Mouse (Mus musculus) forebrain, embryonic 11.5 days (tissue): ENCODE results near the gene Rbm15. TPM values are rescaled to one million over a fixed set of nuclear protein-coding genes. Genes with fewer than 3 reads are reported as not detected.

Experiments
- ATAC-seq: fragments of 200-750 bp; cut with Nextera tagmentation; replicated peaks from 2 replicates; pipeline ENCODE4 v1.8.0; 2017; ENCODE audit warnings: moderate TSS enrichment; ENCODE audit not compliant: low FRiP score
- DNase-seq: peaks from one replicate; pipeline ENCODE4 v3.0.0-alpha.2; 2017; ENCODE audit warnings: low spot score
- H3K27ac ChIP-seq: fragments of 300-500 bp; sonication (generic); 2 replicates; pipeline ENCODE4 v1.5.1; 2014; ENCODE audit warnings: low read depth, low read length
- H3K27me3 ChIP-seq: fragments of 300-500 bp; sonication (generic); 2 replicates; pipeline ENCODE4 v1.6.1; 2014; ENCODE audit warnings: mild to moderate bottlenecking, low read length, mixed read lengths; ENCODE audit not compliant: control insufficient read depth, insufficient read depth
- H3K36me3 ChIP-seq: fragments of 300-500 bp; sonication (generic); 2 replicates; pipeline ENCODE4 v1.6.1; 2014; ENCODE audit warnings: mild to moderate bottlenecking, low read length, moderate library complexity, mixed read lengths; ENCODE audit not compliant: control insufficient read depth, insufficient read depth
- H3K4me1 ChIP-seq: fragments of 300-500 bp; sonication (generic); replicated peaks from 2 replicates; pipeline ENCODE4 v1.6.1; 2014; ENCODE audit warnings: low read length, mixed read lengths; ENCODE audit not compliant: control insufficient read depth, insufficient read depth
- H3K4me2 ChIP-seq: fragments of 300-500 bp; sonication (generic); 2 replicates; pipeline ENCODE4 v1.6.1; 2014; ENCODE audit warnings: low read depth, mild to moderate bottlenecking, low read length, moderate library complexity, mixed read lengths; ENCODE audit not compliant: severe bottlenecking
- H3K4me3 ChIP-seq: fragments of 300-500 bp; sonication (generic); 2 replicates; pipeline ENCODE4 v1.5.1; 2014; ENCODE audit warnings: low read depth, low read length
- H3K9ac ChIP-seq: fragments of 300-500 bp; sonication (generic); 2 replicates; pipeline ENCODE4 v1.6.1; 2014; ENCODE audit warnings: low read length
- H3K9me3 ChIP-seq: fragments of 300-500 bp; sonication (generic); 2 replicates; pipeline ENCODE4 v1.6.1; 2016; ENCODE audit warnings: low read length, mixed read lengths; ENCODE audit not compliant: control insufficient read depth
- WGBS: fragments of 180-500 bp; shearing (Covaris S2); extraction: QIAGEN DNeasy Blood & Tissue Kit; methylation state at CpG from one replicate; pipeline ENCODE4 v1.1.7; 2014; 5-methylcytosine and 5-hydroxymethylcytosine counted together
- polyA plus RNA-seq: library from polyadenylated mRNA; unstranded; fragments of >200 nt; fragmentation: Nextera tagmentation; extraction: Ambion mirVana; gene quantifications from 2 replicates; pipeline ENCODE4 v1.2.1, GENCODE M21; 2014

Rbm15 gene
- polyA plus RNA-seq, 1 experiment from 2014 or later = 22.6 TPM

DNA sequence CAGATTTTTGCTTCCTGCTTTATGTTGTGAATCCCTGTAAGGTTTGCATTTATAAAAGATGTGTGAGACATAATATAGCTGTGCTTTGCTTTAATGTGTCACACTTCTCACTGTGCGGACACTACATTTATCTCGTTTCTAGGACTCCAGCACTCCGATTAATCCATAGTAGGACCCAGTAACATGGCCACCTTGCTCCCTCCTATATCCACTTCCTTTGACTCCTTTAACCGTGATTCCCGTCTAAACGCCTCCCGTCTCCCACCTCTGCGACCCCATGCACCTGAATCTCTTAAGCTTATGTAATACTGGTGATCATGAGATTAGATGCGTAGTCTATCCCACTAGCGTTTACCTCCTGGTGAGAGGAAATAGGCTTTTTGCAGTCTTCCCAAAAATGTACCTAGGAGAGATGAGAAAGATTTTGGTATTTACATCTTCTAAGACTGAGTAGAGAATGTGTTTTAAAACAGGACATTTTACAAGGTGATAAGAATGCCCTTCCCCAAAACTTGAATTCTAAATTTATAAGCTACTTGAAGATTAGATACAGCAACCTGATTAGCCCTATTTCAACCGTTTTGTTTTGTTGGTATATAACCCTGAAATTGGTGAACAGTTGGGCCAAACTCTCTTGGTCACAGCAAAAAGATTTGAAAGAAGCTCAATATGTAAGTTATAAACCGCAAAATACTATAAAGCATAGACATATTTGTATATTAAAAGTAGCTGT is 895 bp upstream of the Rbm15 start:
- Histone ChIP-seq H3K4me1 (peaks cover 17% of the 10 kb centered on the region), H3K4me3 (peak overlapping the region; percentile 96), H3K27ac (peak overlapping the region; percentile 96), H3K27me3 (no peaks in the 10 kb centered on the region), H3K9ac (peak overlapping the region; percentile 94), H3K9me3 (no peaks in the 10 kb centered on the region), H3K36me3 (peaks cover 4% of the 10 kb centered on the region; the same call in 1 of the 2 replicates), H3K4me2 (peak overlapping the region; percentile 71)
- DNase-seq (no peak), ATAC-seq (no peak)
- 11% methylated on average over 12 of the region's 12 CpGs for WGBS

DNA sequence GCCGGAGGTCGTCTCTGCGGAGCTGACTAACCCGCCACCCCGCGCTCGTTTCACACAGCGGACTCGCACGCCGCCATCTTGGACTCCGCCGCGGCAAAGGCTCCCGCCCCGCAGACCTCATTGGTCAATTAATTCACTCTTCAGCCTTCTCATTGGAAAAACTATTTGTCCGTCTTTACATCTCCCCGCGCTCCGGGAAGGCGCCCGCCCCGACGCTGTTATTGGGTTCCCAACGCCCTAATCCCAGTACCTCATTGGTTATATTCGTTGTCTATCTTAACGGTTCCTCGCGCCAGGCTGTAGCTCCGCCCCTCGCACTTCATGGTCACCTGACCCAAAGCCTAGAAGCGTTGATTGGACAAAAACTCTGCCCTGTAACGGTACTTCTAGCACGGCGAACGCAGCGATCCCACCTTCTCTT is 503 bp downstream of the Rbm15 start:
- no peaks in the 10 kb centered on the region for H3K27me3 ChIP-seq
- no peaks in the 10 kb centered on the region for H3K9me3 ChIP-seq
- WGBS = under 1% methylated on average over 37 of the region's 37 CpGs
- peak overlapping the region; percentile 94 for H3K9ac ChIP-seq
- peaks cover 4% of the 10 kb centered on the region; the same call in 1 of the 2 replicates for H3K36me3 ChIP-seq
- peak overlapping the region; percentile 96 for H3K27ac ChIP-seq
- peak; percentile 96 for DNase-seq
- H3K4me2 ChIP-seq = peak overlapping the region; percentile 71; the same call in 1 of the 2 replicates
- peak; percentile 97 for ATAC-seq
- H3K4me3 ChIP-seq = peak overlapping the region; percentile 96
- H3K4me1 ChIP-seq = peaks cover 17% of the 10 kb centered on the region

DNA sequence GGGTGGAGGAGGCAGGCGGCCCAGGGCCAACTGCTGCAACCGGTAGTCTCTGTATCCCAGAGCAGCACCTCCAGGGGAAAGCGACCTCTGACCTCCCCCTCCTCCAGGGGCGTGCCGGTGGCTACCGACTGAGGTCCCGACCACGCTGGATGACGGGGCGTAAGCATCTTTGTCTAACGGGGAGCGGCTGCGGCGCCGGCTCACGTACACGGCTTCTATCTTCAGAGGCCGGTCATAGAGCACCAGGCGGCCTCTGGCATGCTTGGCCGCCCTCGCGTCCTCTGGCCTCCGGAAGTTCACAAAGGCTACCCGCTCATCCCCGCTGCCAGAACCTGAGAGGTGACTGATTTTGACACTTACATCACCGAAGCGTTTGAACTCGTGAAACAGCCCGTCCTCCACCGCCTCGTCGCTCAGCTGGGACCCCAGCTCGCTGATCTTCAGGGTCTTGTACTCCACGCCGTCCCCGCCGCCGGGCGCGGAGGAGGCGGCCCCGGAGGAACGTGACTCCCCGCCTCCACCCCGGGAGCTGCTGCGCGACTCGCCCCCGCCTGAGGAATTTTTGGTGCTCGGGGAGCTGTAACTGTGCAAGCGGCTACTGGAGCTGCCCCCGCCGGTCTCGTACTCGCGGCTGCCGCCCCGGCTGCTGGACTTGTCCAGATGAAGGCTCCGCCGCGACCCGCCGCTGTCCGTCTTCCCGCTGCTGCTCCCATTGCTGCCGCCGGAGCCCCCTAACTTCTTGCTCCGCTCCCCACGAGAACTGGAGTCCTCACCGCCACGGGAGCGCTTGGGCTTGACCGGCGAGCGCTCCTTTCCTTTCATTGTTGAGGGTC is 1.1 kb downstream of the Rbm15 start:
- peak; percentile 76 for DNase-seq
- peak; percentile 6 for ATAC-seq
- H3K4me1 ChIP-seq = peaks cover 17% of the 10 kb centered on the region

DNA sequence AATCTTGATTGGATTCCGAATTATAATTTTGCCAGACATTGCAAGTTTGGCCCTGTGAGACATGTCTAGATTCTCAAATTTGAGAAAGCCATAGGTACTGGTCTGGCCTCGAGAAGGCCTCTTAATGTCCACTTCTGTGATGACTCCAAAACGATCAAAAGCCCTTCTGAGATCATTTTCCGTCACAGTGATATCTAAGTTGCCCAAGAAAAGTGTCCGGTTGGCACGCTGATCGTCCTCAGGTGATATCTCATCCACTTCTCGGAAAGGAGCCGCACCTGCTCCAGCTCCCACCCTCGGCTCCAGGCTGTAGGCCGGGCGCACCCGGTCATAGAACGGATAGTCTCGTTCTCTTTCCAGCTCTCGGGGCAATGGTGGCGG is 1.7 kb downstream of the Rbm15 start:
- Histone ChIP-seq H3K4me2 (peak overlapping the region; percentile 88), H3K9me3 (no peaks in the 10 kb centered on the region), H3K27me3 (no peaks in the 10 kb centered on the region), H3K4me1 (peaks cover 17% of the 10 kb centered on the region), H3K9ac (peak overlapping the region; percentile 93), H3K27ac (no peak overlapping the region), H3K4me3 (peak overlapping the region; percentile 96), H3K36me3 (peaks cover 4% of the 10 kb centered on the region; the same call in 1 of the 2 replicates)
- ATAC-seq (no peak), DNase-seq (no peak)
- 29% methylated on average over 17 of the region's 17 CpGs for WGBS

More for the DNA sequence above, 1.1 kb downstream of the Rbm15 start:
- peaks cover 4% of the 10 kb centered on the region; the same call in 1 of the 2 replicates for H3K36me3 ChIP-seq
- peak overlapping the region; percentile 96 for H3K4me3 ChIP-seq
- peak overlapping the region; percentile 93 for H3K9ac ChIP-seq
- under 1% methylated on average over 67 of the region's 75 CpGs for WGBS
- peak overlapping the region; percentile 88 for H3K4me2 ChIP-seq
- peak overlapping the region; percentile 89 for H3K27ac ChIP-seq
- no peaks in the 10 kb centered on the region for H3K9me3 ChIP-seq
- H3K27me3 ChIP-seq = no peaks in the 10 kb centered on the region

DNA sequence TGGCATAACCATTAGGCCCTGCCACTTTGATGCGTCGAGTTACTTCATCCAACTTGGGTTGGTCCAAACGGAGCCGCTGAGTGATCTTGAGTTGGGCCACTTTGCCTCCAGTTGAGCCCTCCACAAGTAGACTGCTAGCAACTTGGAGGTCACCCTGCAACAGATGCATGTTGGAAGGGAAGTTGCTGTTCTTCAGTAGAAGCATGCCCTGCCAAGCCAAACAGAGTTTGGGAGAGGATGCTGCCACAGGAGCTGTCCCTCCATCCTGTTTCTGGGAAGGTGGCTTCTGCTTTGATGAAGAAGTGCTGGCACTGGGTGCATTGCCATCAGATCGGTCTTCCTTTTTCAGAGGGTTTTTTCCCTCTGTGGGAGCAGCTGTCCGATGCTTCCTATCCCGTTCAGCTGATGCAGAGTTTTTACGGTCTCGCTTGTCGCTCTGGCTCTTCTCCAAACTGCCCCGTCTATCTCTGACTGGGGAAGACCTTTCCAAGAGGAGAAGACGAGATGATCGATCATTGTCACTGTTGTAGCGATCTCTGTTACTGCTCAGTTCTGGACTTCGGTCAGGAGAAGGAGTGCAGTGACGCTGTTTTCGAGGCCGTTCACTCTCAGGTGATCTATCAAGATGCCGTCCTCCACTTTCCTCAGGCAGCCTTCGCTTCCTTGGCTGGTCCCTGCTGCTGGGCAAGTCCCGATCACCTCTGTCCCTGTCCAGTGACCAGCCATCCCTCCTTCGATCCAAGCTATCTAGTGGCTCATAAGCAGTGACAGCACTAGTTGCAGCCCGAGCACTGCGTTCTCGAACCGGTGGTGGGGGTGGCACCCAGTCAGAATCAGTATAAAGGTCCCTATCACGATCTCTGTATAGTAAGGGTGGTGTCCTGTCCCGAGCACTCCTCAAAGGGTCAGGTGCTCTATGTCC is 2.7 kb downstream of the Rbm15 start:
- no peak overlapping the region for H3K27ac ChIP-seq
- peak overlapping the region; percentile 88 for H3K4me2 ChIP-seq
- H3K9me3 ChIP-seq = no peaks in the 10 kb centered on the region
- H3K27me3 ChIP-seq = no peaks in the 10 kb centered on the region
- H3K36me3 ChIP-seq = peaks cover 5% of the 10 kb centered on the region; the same call in 1 of the 2 replicates
- ATAC-seq = no peak
- no peak overlapping the region; the same call in 1 of the 2 replicates for H3K9ac ChIP-seq
- H3K4me1 ChIP-seq = peaks cover 17% of the 10 kb centered on the region
- peak overlapping the region; percentile 96 for H3K4me3 ChIP-seq
- WGBS = 89% methylated on average over 28 of the region's 28 CpGs
- no peak for DNase-seq

DNA sequence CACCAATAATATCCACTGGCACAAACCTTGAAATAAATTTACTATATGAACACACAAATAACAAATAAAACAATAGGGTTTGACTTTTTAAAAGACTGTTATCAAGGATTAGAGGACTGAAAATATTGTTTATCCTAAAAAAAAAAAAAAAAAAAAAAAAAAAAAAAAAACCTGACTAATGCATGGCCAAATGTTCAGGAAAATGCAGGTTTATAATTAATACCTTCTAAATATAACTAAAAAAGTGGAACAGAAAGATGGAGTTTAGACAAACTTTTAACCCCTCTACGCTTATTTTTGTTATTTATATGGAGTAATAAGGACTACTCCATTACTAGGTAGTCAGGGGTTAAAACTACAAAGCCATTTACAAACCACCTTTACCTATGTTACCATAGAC is 7.0 kb downstream of the Rbm15 start:
- H3K4me3 ChIP-seq = no peak overlapping the region
- no peak overlapping the region for H3K4me2 ChIP-seq
- 100% methylated on average over 1 of the region's 1 CpGs for WGBS
- H3K9ac ChIP-seq = no peak overlapping the region
- H3K4me1 ChIP-seq = peaks cover 21% of the 10 kb centered on the region
- H3K9me3 ChIP-seq = no peaks in the 10 kb centered on the region
- ATAC-seq (no peak), DNase-seq (no peak)
- no peaks in the 10 kb centered on the region for H3K27me3 ChIP-seq
- H3K27ac ChIP-seq = no peak overlapping the region
- H3K36me3 ChIP-seq = peaks cover 8% of the 10 kb centered on the region; the same call in 1 of the 2 replicates

DNA sequence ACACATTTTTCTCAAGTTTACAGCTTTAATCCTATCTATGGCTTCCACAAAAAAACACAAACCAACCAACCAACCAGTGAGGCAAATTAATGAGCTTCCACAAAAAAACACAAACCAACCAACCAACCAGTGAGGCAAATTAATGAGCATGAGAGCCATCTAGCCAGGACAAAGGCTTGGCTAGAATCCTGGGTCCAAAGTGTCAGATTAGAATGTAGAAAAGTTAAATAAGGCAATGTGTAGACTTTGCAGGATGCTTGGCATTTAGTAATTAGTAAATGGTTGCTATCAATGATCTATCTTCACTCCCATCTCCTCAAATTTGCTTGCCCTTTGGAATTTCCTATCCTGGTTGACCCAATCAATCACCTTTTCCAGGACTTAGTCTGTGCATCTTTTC is 11.7 kb downstream of the Rbm15 start:
- H3K4me2 ChIP-seq = 0 out of 2 replicates have a peak overlapping the region, but pooled peaks have one; percentile 8
- H3K36me3 ChIP-seq = peaks cover 4% of the 10 kb centered on the region; the same call in 1 of the 2 replicates
- H3K4me3 ChIP-seq = no peak overlapping the region
- DNase-seq (no peak), ATAC-seq (no peak)
- H3K27ac ChIP-seq = no peak overlapping the region
- H3K27me3 ChIP-seq = no peaks in the 10 kb centered on the region
- H3K9ac ChIP-seq = no peak overlapping the region
- peaks cover 6% of the 10 kb centered on the region for H3K4me1 ChIP-seq
- no peaks in the 10 kb centered on the region for H3K9me3 ChIP-seq

DNA sequence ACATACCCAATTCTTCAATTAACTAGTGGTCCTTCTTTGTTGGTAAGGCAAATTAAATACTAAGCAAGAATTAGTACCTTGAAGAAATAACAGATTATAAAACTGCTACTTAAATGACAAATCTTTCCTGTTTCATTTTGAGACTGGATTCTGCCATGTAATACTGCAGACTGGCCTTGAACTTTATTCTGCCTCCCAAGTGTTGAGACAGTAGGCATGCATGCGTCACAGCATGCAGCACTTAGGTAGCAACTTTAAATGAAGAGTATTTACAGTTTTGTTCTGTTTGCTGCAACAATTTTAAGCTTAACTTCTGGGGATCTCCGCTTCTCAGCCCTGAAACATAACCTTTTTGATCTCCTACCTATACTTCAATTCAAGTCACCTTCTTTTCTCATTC is 12.3 kb downstream of the Rbm15 start:
- H3K4me3 ChIP-seq = no peak overlapping the region
- H3K27ac ChIP-seq = no peak overlapping the region
- ATAC-seq (no peak), DNase-seq (no peak)
- peaks cover 4% of the 10 kb centered on the region; the same call in 1 of the 2 replicates for H3K36me3 ChIP-seq
- WGBS = 89% methylated on average over 2 of the region's 2 CpGs
- H3K27me3 ChIP-seq = no peaks in the 10 kb centered on the region
- no peaks in the 10 kb centered on the region for H3K9me3 ChIP-seq
- no peak overlapping the region for H3K9ac ChIP-seq
- H3K4me1 ChIP-seq = peaks cover 6% of the 10 kb centered on the region
- H3K4me2 ChIP-seq = no peak overlapping the region
